Mouse (Mus musculus): ENCODE results near the gene Fam172a. TPM values are rescaled to one million over a fixed set of nuclear protein-coding genes. Genes with fewer than 3 reads are reported as not detected.
"Not testable (repeated sequence)": the region's sequence is repeated elsewhere in the genome, so short reads cannot be mapped to it uniquely, and the experiment has no call there.

Fam172a gene
- polyA plus RNA-seq (2015; fragmentation: Nextera tagmentation; extraction: Ambion mirVana) = 28.7 and 29.8 TPM in 2 replicates

GRCm38 (mm10) chr13:77701733-77702132 is at the start of gene Fam172a:
Gene Fam172a (plus strand): TSS chr13:77702033.
- not testable (repeated sequence) for ATAC-seq (replicated peaks; ENCODE audit: low FRiP score, low read depth); H3K4me2 ChIP-seq (ENCODE audit: low read length); H3K9me3 ChIP-seq (replicated peaks; ENCODE audit: low read length); H3K36me3 ChIP-seq (ENCODE audit: insufficient read depth, low read length); H3K4me3 ChIP-seq (replicated peaks; ENCODE audit: low read depth, low read length); H3K9ac ChIP-seq (ENCODE audit: low read depth, low read length); H3K4me1 ChIP-seq (replicated peaks; ENCODE audit: insufficient read depth, low read length); H3K27ac ChIP-seq; H3K27me3 ChIP-seq (ENCODE audit: insufficient read depth, low read length); DNase-seq (ENCODE audit: low spot score)
- WGBS = no CpG with 5 or more reads among the region's 6 CpGs

DNA sequence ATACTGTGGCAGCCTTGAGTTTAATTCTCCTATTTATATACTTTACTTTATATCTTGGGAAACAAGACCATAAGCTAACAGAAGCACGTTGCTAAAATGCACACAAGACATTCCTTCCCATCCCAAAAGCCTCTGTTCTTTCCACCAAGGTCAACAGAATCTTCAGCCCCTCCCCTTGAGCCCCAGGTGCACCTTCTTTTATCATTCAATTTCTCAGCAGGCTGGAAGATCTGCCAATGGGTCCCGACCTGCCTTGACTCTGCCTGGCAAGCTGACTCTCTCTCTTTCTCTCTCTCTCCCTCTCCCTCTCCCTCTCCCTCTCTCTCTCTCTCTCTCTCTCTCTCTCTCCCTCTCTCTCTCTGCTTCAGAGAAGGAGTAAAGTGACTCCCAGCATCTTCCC is 13.2 kb upstream of the Fam172a start:
- H3K9me3 ChIP-seq (replicated peaks; ENCODE audit: low read length) = no peaks in the 10 kb centered on the region
- TF ChIP-seq CTCF (IDR thresholded peaks at IDR 0.05; ENCODE audit: low read depth) = no peak
- H3K36me3 ChIP-seq (ENCODE audit: insufficient read depth, low read length) = no peaks in the 10 kb centered on the region
- DNase-seq (ENCODE audit: low spot score) = no peak
- H3K9ac ChIP-seq (ENCODE audit: low read depth, low read length) = no peak overlapping the region
- ATAC-seq (replicated peaks; ENCODE audit: low FRiP score, low read depth) = no peak
- H3K4me1 ChIP-seq (replicated peaks; ENCODE audit: insufficient read depth, low read length) = no peaks in the 10 kb centered on the region
- no peak overlapping the region for H3K4me3 ChIP-seq (replicated peaks; ENCODE audit: low read depth, low read length)
- no peaks in the 10 kb centered on the region for H3K27me3 ChIP-seq (ENCODE audit: insufficient read depth, low read length)
- no peak overlapping the region for H3K27ac ChIP-seq
- WGBS = 30% methylated on average over 2 of the region's 2 CpGs
- no peak overlapping the region for H3K4me2 ChIP-seq (ENCODE audit: low read length)

- Histone ChIP-seq H3K36me3 (ENCODE audit: insufficient read depth, low read length) (no peaks in the 10 kb centered on the region), H3K4me1 (replicated peaks; ENCODE audit: insufficient read depth, low read length) (0 out of 2 replicates have a peak, but pooled peaks cover 6% of the 10 kb centered on the region), H3K9me3 (replicated peaks; ENCODE audit: low read length) (no peaks in the 10 kb centered on the region), H3K4me3 (replicated peaks; ENCODE audit: low read depth, low read length) (peak overlapping the region; percentile 95), H3K9ac (ENCODE audit: low read depth, low read length) (peak overlapping the region; percentile 81), H3K27ac (peak overlapping the region; percentile 68), H3K4me2 (ENCODE audit: low read length) (peak overlapping the region; percentile 79), H3K27me3 (ENCODE audit: insufficient read depth, low read length) (no peaks in the 10 kb centered on the region)
- TF ChIP-seq CTCF (IDR thresholded peaks at IDR 0.05; ENCODE audit: low read depth) = no peak
- under 1% methylated on average over 35 of the region's 35 CpGs for WGBS
- peak; percentile 96 for DNase-seq (ENCODE audit: low spot score)
- ATAC-seq (replicated peaks; ENCODE audit: low FRiP score, low read depth) = peak; percentile 98
These were observed 6.7 kb downstream of the Fam172a start for GRCm38 (mm10) chr13:77708514-77709013.

GRCm38 (mm10) chr13:77717499-77717898 is 15.7 kb downstream of the Fam172a start:
- Histone ChIP-seq H3K9ac (ENCODE audit: low read depth, low read length) (no peak overlapping the region), H3K4me2 (ENCODE audit: low read length) (no peak overlapping the region), H3K27ac (no peak overlapping the region), H3K4me3 (replicated peaks; ENCODE audit: low read depth, low read length) (no peak overlapping the region), H3K27me3 (ENCODE audit: insufficient read depth, low read length) (no peaks in the 10 kb centered on the region), H3K4me1 (replicated peaks; ENCODE audit: insufficient read depth, low read length) (no peaks in the 10 kb centered on the region), H3K9me3 (replicated peaks; ENCODE audit: low read length) (no peaks in the 10 kb centered on the region), H3K36me3 (ENCODE audit: insufficient read depth, low read length) (no peaks in the 10 kb centered on the region)
- no peak for ATAC-seq (replicated peaks; ENCODE audit: low FRiP score, low read depth)
- no peak for TF ChIP-seq CTCF (IDR thresholded peaks at IDR 0.05; ENCODE audit: low read depth)
- no peak for DNase-seq (ENCODE audit: low spot score)
- WGBS = 93% methylated on average over 2 of the region's 2 CpGs

DNA sequence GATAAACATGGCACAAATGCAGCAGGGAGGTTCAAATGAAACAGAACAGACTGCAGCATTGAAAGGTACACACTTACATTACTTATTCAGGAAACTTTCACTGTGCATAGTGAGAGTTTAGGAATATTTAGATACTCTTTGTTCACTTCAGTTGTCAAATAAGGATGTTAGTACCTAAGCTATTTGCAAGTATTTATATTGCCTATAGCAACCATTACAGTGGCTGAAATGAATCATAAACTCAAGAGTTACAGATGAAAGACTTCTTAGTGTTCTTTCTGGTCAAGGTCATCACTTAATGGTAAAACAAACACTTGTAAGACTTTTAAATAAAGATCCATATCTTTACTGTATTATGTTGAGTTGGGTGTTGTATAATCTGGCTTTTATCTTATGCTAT is 41.0 kb downstream of the Fam172a start:
- no peak overlapping the region for H3K4me2 ChIP-seq (ENCODE audit: low read length)
- no peak overlapping the region for H3K4me3 ChIP-seq (replicated peaks; ENCODE audit: low read depth, low read length)
- DNase-seq (ENCODE audit: low spot score) = no peak
- no peak overlapping the region for H3K9ac ChIP-seq (ENCODE audit: low read depth, low read length)
- no peaks in the 10 kb centered on the region for H3K36me3 ChIP-seq (ENCODE audit: insufficient read depth, low read length)
- no peaks in the 10 kb centered on the region for H3K9me3 ChIP-seq (replicated peaks; ENCODE audit: low read length)
- H3K4me1 ChIP-seq (replicated peaks; ENCODE audit: insufficient read depth, low read length) = no peaks in the 10 kb centered on the region
- no peak for TF ChIP-seq CTCF (IDR thresholded peaks at IDR 0.05; ENCODE audit: low read depth)
- no peak overlapping the region for H3K27ac ChIP-seq
- no peak for ATAC-seq (replicated peaks; ENCODE audit: low FRiP score, low read depth)
- no peaks in the 10 kb centered on the region for H3K27me3 ChIP-seq (ENCODE audit: insufficient read depth, low read length)

DNA sequence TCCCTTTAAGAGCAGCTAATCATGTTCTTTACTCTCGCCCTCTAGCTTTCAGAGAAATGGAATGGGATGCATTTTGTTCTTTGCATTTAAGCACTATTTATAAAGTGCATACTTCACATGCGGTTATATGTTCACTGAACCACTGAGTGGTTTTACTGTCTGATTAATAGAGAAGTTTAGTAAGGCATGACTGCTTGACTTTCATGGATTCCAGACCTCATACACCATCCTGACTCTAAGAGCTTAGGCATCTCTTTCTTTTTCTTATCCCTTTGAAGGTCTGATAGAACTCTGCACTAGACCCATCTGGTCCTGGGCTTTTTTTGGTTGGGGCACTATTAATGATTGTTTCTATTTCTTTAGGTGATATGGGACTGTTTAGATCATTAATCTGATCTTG is 75.8 kb downstream of the Fam172a start:
- 65% methylated on average over 2 of the region's 2 CpGs for WGBS
- Histone ChIP-seq H3K9me3 (replicated peaks; ENCODE audit: low read length) (no peaks in the 10 kb centered on the region), H3K4me1 (replicated peaks; ENCODE audit: insufficient read depth, low read length) (no peaks in the 10 kb centered on the region), H3K9ac (ENCODE audit: low read depth, low read length) (no peak overlapping the region), H3K27me3 (ENCODE audit: insufficient read depth, low read length) (no peaks in the 10 kb centered on the region), H3K27ac (no peak overlapping the region), H3K4me2 (ENCODE audit: low read length) (no peak overlapping the region), H3K4me3 (replicated peaks; ENCODE audit: low read depth, low read length) (no peak overlapping the region), H3K36me3 (ENCODE audit: insufficient read depth, low read length) (no peaks in the 10 kb centered on the region)
- no peak for DNase-seq (ENCODE audit: low spot score)
- TF ChIP-seq CTCF (IDR thresholded peaks at IDR 0.05; ENCODE audit: low read depth) = no peak
- no peak for ATAC-seq (replicated peaks; ENCODE audit: low FRiP score, low read depth)

GRCm38 (mm10) chr13:77807341-77807740 is 105.5 kb downstream of the Fam172a start:
- not testable (repeated sequence) for H3K27ac ChIP-seq; H3K4me3 ChIP-seq (replicated peaks; ENCODE audit: low read depth, low read length); ATAC-seq (replicated peaks; ENCODE audit: low FRiP score, low read depth); H3K4me1 ChIP-seq (replicated peaks; ENCODE audit: insufficient read depth, low read length); DNase-seq (ENCODE audit: low spot score); H3K27me3 ChIP-seq (ENCODE audit: insufficient read depth, low read length); H3K9ac ChIP-seq (ENCODE audit: low read depth, low read length); H3K4me2 ChIP-seq (ENCODE audit: low read length); H3K9me3 ChIP-seq (replicated peaks; ENCODE audit: low read length); H3K36me3 ChIP-seq (ENCODE audit: insufficient read depth, low read length)
- 100% methylated on average over 2 of the region's 2 CpGs for WGBS
